Mouse (Mus musculus): ENCODE measurements around the gene Ust. TPM values are rescaled to one million over a fixed set of nuclear protein-coding genes. Genes with fewer than 3 reads are reported as not detected.

Gene Ust
- total RNA-seq, 2 experiments from 2014 or later, result 30.3 to 32.6 TPM

DNA sequence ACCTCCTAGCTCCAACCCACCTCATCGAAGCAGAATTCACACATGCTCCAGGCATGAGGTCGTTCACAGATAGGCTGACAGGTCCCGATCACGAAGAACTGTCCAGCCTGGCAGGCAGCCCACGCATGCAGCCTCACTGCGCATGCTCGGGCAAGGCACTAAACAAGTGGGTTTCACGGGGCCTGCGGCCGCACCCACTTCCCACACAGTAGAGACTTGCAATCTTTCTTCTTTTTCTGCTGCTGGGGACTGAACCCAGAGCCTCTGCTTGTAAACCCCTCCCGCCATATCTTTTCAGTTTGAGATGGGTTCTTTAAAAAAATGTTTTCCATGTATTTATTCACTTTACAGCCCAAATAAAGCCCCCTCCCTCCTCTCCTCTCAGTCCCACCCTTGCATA is 347.1 kb downstream of the Ust start:
- no peak for DNase-seq (ENCODE audit: extremely low spot score in 1 of 2, low spot score in 2 of 2)
- intact Hi-C loops (cut with DNase I), result no loop called here
